Mouse (Mus musculus) G1E (cell line): ENCODE data around the gene Traf2. TPM values are rescaled to one million over a fixed set of nuclear protein-coding genes. Genes with fewer than 3 reads are reported as not detected.

Source experiments
- ATAC-seq: 2 replicates; pipeline ENCODE4 v1.8.0; 2016; ENCODE audit warnings: mild to moderate bottlenecking; ENCODE audit not compliant: insufficient number of reproducible peaks, poor library complexity, low FRiP score, severe bottlenecking; ENCODE audit errors: extremely low read depth
- DNase-seq: peaks from one replicate; pipeline ENCODE4 v3.0.0; 2012; ENCODE audit warnings: low spot score
- H3K27me3 ChIP-seq: 2 replicates; pipeline ENCODE4 v1.6.1; 2012; ENCODE audit warnings: mild to moderate bottlenecking, low read length, inconsistent platforms; ENCODE audit not compliant: insufficient read depth
- H3K36me3 ChIP-seq: replicated peaks from 2 replicates; pipeline ENCODE3; 2012; ENCODE audit warnings: mild to moderate bottlenecking, inconsistent platforms
- H3K4me1 ChIP-seq: 2 replicates; pipeline ENCODE4 v1.6.1; 2012; ENCODE audit warnings: low read depth, low read length, inconsistent platforms, mixed read lengths; ENCODE audit not compliant: insufficient read depth
- H3K4me3 ChIP-seq: 2 replicates; pipeline ENCODE4 v1.5.1; 2012; ENCODE audit warnings: low read depth, mild to moderate bottlenecking, inconsistent platforms, low read length, moderate library complexity, mixed read lengths
- H3K9me3 ChIP-seq: replicated peaks from 2 replicates; pipeline ENCODE4 v1.6.1; 2012; ENCODE audit warnings: inconsistent platforms
- CTCF ChIP-seq: IDR thresholded peaks from 2 replicates; pipeline ENCODE4 v1.5.1; 2012; ENCODE audit warnings: low read depth, low read length, inconsistent platforms, mixed read lengths
- GATA1 ChIP-seq: IDR thresholded peaks from 2 replicates; pipeline ENCODE4 v1.6.1; 2012; ENCODE audit warnings: borderline replicate concordance, low read length, inconsistent platforms, mixed read lengths
- GATA2 ChIP-seq: IDR thresholded peaks from 2 replicates; pipeline ENCODE4 v1.6.1; 2012; ENCODE audit warnings: low read depth, low read length, inconsistent platforms, borderline replicate concordance
- POLR2AphosphoS5 ChIP-seq: IDR thresholded peaks from 2 replicates; pipeline ENCODE4 v1.6.1; 2012; ENCODE audit warnings: low read depth, low read length, inconsistent platforms; ENCODE audit not compliant: insufficient replicate concordance
- TAL1 ChIP-seq: conservative IDR thresholded peaks from 2 replicates; pipeline ENCODE4 v1.6.1; 2012; ENCODE audit warnings: low read depth, low read length, inconsistent platforms, mixed read lengths
- polyA plus RNA-seq: library from polyadenylated mRNA; stranded (reverse); fragments of >175 nt; gene quantifications from 2 replicates; pipeline ENCODE4 v1.2.3, GENCODE M21; 2012
- total RNA-seq, 2 experiments: library from RNA; stranded (forward) in 1 of 2; stranded (reverse) in 1 of 2; fragments of 200-1000 nt in 1 of 2; fragments of >200 nt in 1 of 2; fragmentation: Nextera tagmentation in 1 of 2; gene quantifications; 2 replicates each; pipeline ENCODE4 v1.2.3; 2014 to 2017

Traf2 gene
- total and polyA plus RNA-seq, 3 experiments = 7.1 to 18.1 (median 7.8) TPM

DNA sequence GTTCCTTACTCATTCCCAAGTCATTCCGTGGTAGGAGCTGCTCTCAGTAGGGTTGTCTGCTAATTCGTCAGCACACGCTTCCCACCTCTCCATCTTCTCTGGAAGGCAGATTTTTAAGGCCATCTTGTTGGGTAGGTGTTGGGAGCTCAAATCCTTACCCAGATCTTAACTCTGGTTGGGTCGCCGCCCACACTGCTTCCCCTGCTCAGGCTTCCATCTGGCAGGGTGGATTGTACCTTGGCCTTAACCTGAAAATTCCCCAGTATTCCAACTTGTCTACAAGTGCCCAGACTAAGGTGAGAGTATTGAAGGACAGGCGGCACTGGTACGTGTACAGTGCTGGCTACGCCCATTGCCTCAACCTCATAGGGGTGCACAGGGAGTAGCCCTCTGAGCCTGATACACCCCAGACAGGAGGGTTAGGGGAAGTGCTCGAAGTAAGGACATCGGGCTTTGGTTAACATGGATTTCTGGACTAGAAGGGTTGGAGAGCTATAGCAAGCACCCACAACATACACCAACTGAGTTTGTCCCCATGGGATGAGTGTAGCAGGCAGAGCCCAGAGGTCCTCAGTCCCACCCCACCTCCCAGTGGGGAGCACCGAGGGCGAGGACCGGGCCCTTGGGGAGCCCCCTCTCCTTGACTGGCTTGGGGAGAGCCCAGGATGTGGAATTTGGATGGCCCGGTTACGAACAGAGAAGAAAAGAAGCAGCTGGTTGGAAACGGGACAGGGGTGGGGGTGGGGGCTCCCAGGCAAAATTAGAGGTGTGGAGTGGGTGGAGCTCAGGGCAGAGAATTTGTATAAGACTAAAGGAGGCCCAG is 29.5 kb upstream of the Traf2 start:
- ATAC-seq (no peak), DNase-seq (no peak)
- Histone ChIP-seq H3K4me1 (peaks cover 41% of the 10 kb centered on the region), H3K9me3 (peaks cover 54% of the 10 kb centered on the region), H3K27me3 (peaks cover 4% of the 10 kb centered on the region; the same call in 1 of the 2 replicates), H3K4me3 (peak overlapping the region; percentile 58; the same call in 1 of the 2 replicates), H3K36me3 (peaks cover 19% of the 10 kb centered on the region)
- TF ChIP-seq CTCF (no peak), TAL1 (no peak), POLR2AphosphoS5 (no peak), GATA1 (no peak), GATA2 (no peak)

DNA sequence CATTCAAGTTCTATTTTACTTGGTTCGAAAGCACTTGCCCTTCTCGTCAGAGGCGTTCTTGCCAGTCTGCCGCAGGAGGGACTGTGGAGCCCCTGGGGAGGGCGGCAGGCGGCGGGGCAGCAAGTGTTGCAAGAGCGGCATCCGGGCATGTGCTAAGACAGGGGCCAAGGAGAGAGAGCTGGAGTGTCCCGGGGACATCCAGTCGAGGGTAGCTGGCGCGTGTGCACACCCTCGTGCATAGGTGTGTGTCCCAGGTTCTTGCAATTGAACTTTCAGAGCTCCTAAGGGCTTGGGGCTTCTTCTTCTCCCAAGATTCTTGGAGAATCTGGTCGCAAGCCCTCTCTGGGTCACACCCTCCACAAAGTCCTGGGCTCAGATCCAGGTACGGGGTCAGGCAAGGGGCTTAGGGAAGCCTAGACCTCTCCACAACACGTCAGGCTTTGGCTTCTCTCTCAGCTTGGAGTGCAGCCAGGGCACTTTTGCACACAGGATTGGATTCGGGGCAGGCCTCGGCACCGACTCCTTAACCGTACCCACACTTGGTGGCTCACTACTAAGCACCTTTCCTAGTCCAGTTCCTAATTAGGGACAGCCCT is 28.8 kb upstream of the Traf2 start:
- Histone ChIP-seq H3K4me1 (peaks cover 37% of the 10 kb centered on the region), H3K36me3 (peaks cover 25% of the 10 kb centered on the region), H3K9me3 (peaks cover 53% of the 10 kb centered on the region), H3K4me3 (peak overlapping the region; percentile 72; the same call in 1 of the 2 replicates), H3K27me3 (peaks cover 4% of the 10 kb centered on the region; the same call in 1 of the 2 replicates)
- ATAC-seq (no peak), DNase-seq (peak; percentile 32)
- no peak for TF ChIP-seq GATA2
- no peak for TF ChIP-seq POLR2AphosphoS5
- TF ChIP-seq GATA1 = no peak
- no peak for TF ChIP-seq CTCF
- TF ChIP-seq TAL1 = no peak

DNA sequence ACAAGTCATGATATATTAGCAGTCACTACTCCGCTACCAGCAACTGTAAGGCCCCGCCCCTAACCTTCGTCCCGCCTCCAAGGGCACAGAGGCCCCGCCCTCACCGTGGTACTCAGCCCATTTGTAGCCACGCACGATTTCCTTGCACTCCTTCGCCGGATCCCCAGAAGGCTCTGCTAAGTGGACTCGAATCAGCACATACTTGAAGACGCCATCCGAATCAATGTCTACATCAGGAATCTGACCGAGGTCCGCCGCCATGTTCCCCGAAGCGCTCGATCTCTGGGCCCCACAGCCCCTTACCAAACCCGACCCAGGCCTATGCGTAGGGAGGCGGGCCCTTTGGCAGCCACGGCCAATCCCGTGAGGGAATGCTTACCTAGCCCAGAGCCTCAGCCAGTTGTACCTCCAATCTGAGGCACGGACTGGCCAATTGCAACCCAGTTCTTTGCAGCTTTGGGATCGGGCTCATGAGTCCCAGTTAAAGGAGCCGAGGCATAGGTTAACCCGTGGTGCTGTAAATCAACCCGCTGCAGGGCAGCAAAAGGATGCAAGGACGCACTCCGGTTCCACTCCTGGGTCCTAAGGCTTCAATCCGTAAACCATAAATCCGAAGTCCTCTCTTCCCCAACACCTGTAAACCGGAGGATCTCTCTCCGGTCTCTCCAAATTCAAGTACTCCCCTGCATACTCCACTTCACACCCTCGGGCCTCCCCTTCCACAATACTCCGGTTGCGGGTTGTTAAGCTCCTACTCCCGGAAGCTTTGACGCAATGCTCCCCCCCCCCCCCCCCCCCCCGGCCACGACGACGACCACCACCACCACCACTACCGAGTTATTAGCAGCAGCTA is 28.1 kb upstream of the Traf2 start, which contains the start of the genes Mamdc4 and Phpt1:
Mamdc4 (minus strand) TSS at position 267 of the 853 bp plus-strand sequence.
Phpt1 (minus strand) TSS at position 646 of the 853 bp plus-strand sequence.
- Histone ChIP-seq H3K27me3 (peaks cover 3% of the 10 kb centered on the region; the same call in 1 of the 2 replicates), H3K4me1 (peaks cover 37% of the 10 kb centered on the region), H3K36me3 (peaks cover 31% of the 10 kb centered on the region), H3K9me3 (peaks cover 45% of the 10 kb centered on the region), H3K4me3 (peak within 1 kb of the TSS; percentile 72)
- DNase-seq = peak; percentile 100
- ATAC-seq = peak; percentile 94
- TF ChIP-seq GATA2 (no peak), TAL1 (no peak), CTCF (no peak), GATA1 (no peak), POLR2AphosphoS5 (no peak)

DNA sequence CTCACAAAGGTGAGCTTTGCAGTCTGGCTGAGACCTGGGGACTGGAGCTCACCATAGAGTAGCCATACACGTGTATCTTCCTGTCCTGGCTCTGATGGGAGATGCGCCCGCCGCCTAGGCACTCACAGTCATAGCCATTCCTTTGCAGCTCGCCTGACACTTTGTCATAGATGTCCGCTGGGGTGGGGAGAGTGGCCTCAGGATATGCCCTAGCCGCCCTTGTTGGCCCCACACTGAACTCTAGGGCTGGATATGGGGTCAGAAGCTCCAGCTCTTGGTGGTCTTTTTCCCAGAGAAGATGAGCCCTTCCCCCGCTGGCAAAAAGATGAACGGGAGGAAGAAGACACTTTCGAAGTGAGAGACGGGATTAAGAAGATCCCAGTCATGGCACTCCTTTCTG is 27.4 kb upstream of the Traf2 start:
- Histone ChIP-seq H3K4me3 (peak overlapping the region; percentile 72), H3K27me3 (no peaks in the 10 kb centered on the region; the same call in 1 of the 2 replicates), H3K9me3 (peaks cover 39% of the 10 kb centered on the region), H3K36me3 (peaks cover 38% of the 10 kb centered on the region), H3K4me1 (peaks cover 37% of the 10 kb centered on the region)
- TF ChIP-seq POLR2AphosphoS5 = no peak
- no peak for TF ChIP-seq CTCF
- no peak for TF ChIP-seq GATA2
- TF ChIP-seq TAL1 = no peak
- no peak for TF ChIP-seq GATA1
- ATAC-seq (no peak), DNase-seq (peak; percentile 30)

DNA sequence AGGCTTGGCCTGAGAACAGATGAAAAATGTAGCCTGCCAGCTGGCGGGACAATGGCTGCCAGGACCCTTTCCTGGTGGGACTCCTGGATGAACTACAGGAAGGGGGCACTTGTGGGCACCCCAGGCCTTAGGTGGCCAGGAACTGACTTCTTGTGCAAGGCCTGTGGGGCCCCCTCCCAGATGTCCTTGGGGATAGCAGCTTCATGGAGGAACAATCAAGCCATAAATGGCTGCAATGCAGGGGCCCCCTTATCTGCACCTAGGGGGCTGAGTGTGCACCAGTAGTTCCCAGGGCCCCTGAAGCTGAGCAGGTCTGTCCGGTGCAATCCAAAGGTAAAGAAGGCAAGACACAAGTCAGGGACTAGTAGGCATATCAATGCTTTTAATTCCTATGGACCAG is 26.3 kb upstream of the Traf2 start:
- ATAC-seq = no peak
- DNase-seq = no peak
- Histone ChIP-seq H3K27me3 (no peaks in the 10 kb centered on the region; the same call in 1 of the 2 replicates), H3K9me3 (peaks cover 28% of the 10 kb centered on the region), H3K4me1 (peaks cover 37% of the 10 kb centered on the region), H3K4me3 (no peak overlapping the region; the same call in 1 of the 2 replicates), H3K36me3 (peaks cover 49% of the 10 kb centered on the region)
- TF ChIP-seq POLR2AphosphoS5 = no peak
- TF ChIP-seq TAL1 = no peak
- TF ChIP-seq GATA1 = no peak
- TF ChIP-seq CTCF = no peak
- TF ChIP-seq GATA2 = no peak

DNA sequence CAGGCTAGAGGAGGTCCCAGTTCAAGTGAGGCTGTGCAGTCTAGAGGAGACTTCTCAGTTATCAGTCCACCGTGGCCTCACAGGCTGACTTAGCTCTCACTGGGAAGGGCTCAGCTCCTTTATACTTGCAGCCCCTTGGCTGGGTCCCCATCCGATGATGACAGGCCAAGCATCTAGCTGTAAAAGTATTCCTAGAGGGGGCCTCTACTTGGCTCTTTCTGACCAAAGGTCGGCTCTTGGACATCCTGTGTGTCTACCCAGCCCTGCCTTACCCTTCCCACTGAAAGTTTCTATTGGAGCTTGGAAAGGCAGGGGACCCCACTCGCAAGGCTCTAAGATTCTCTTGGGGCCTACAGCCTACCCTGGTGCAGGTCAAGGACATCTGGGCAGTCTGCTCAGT is 24.5 kb upstream of the Traf2 start:
- ATAC-seq = no peak
- DNase-seq = no peak
- no peak overlapping the region for H3K4me3 ChIP-seq
- H3K4me1 ChIP-seq = peaks cover 37% of the 10 kb centered on the region
- H3K9me3 ChIP-seq = peaks cover 9% of the 10 kb centered on the region
- peaks cover 66% of the 10 kb centered on the region for H3K36me3 ChIP-seq
- no peak for TF ChIP-seq CTCF
- no peak for TF ChIP-seq TAL1
- no peak for TF ChIP-seq GATA2
- no peak for TF ChIP-seq POLR2AphosphoS5
- TF ChIP-seq GATA1 = no peak
- H3K27me3 ChIP-seq = no peaks in the 10 kb centered on the region
